Mouse (Mus musculus) hindbrain, embryonic 14.5 days (tissue): ENCODE data around the gene Sart3. TPM values are rescaled to one million over a fixed set of nuclear protein-coding genes. Genes with fewer than 3 reads are reported as not detected.

Source experiments
- ATAC-seq: fragments of 200-750 bp; cut with Nextera tagmentation; 2 replicates; pipeline ENCODE4 v1.8.0; 2017; ENCODE audit warnings: moderate number of reproducible peaks, mild to moderate bottlenecking, moderate TSS enrichment, moderate library complexity; ENCODE audit not compliant: low FRiP score
- DNase-seq: peaks from one replicate; pipeline ENCODE4 v3.0.0-alpha.2; 2015; ENCODE audit warnings: low spot score
- H3K27ac ChIP-seq: fragments of 300-500 bp; sonication (generic); 2 replicates; pipeline ENCODE4 v1.5.1; 2014; ENCODE audit warnings: mild to moderate bottlenecking, moderate library complexity
- H3K27me3 ChIP-seq: fragments of 300-500 bp; sonication (generic); 2 replicates; pipeline ENCODE4 v1.6.1; 2014; ENCODE audit warnings: mild to moderate bottlenecking, low read length, mixed read lengths; ENCODE audit not compliant: control insufficient read depth, insufficient read depth
- H3K36me3 ChIP-seq: fragments of 300-500 bp; sonication (generic); replicated peaks from 2 replicates; pipeline ENCODE4 v1.6.1; 2014; ENCODE audit not compliant: control insufficient read depth, insufficient read depth
- H3K4me1 ChIP-seq: fragments of 300-500 bp; sonication (generic); replicated peaks from 2 replicates; pipeline ENCODE4 v1.6.1; 2014; ENCODE audit warnings: antibody characterized with exemption, low read length, mixed read lengths; ENCODE audit not compliant: control insufficient read depth, insufficient read depth
- H3K4me2 ChIP-seq: fragments of 300-500 bp; sonication (generic); replicated peaks from 2 replicates; pipeline ENCODE4 v1.6.1; 2014; ENCODE audit warnings: mild to moderate bottlenecking, moderate library complexity
- H3K4me3 ChIP-seq: fragments of 300-500 bp; sonication (generic); replicated peaks from 2 replicates; pipeline ENCODE4 v1.5.1; 2014; ENCODE audit warnings: mild to moderate bottlenecking, low read length
- H3K9ac ChIP-seq: fragments of 300-500 bp; sonication (generic); 2 replicates; pipeline ENCODE4 v1.6.1; 2014
- H3K9me3 ChIP-seq: fragments of 300-500 bp; sonication (generic); 2 replicates; pipeline ENCODE4 v1.6.1; 2016; ENCODE audit warnings: low read length; ENCODE audit not compliant: control insufficient read depth
- WGBS: fragments of 180-500 bp; shearing (Covaris S2); extraction: QIAGEN DNeasy Blood & Tissue Kit; methylation state at CpG from one replicate; pipeline ENCODE4 v1.1.7; 2014; 5-methylcytosine and 5-hydroxymethylcytosine counted together
- polyA plus RNA-seq: library from polyadenylated mRNA; unstranded; fragments of >200 nt; fragmentation: Nextera tagmentation; extraction: Ambion mirVana; gene quantifications from 2 replicates; pipeline ENCODE4 v1.2.1, GENCODE M21; 2014

Gene Sart3
- polyA plus RNA-seq, 1 experiment from 2014 or later, result 33.0 TPM

DNA sequence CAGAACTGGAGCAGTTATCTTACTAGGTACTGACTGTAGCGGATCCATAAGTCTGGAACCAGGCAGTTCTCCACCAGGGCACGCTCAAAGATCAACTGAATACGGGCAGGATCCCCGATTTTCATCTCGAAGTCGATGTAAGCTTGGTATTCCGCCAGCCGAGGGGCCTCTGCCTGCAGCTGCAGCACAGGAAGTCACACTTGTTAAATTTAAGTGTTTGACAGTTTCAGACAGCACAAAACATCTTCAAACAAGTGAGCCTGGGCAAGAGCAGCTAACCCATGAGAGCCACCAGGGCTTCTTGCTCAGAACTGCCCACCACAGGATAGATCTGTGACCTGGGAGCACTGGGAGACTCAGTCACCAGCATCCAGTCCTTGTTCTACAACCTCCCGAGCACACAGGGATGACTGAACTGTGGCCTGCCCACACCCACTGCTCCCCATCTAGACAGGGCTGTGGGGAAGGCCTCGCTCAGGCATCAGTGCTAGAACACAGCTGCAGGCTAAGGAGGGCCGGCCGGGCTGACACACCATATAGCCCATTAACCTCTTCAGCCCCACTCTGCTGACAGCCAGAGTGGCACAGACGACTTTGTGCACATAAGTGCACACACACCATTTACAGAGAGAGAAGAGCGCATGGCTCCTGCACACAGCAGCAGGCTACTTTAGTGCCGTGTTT is 16.8 kb downstream of the Sart3 start:
- Histone ChIP-seq H3K27me3 (no peaks in the 10 kb centered on the region), H3K36me3 (peaks cover 96% of the 10 kb centered on the region), H3K9ac (no peak overlapping the region), H3K4me3 (no peak overlapping the region), H3K4me2 (no peak overlapping the region), H3K4me1 (no peaks in the 10 kb centered on the region), H3K9me3 (no peaks in the 10 kb centered on the region), H3K27ac (no peak overlapping the region)
- no peak for ATAC-seq
- WGBS, result 89% methylated on average over 15 of the region's 15 CpGs
- no peak for DNase-seq

DNA sequence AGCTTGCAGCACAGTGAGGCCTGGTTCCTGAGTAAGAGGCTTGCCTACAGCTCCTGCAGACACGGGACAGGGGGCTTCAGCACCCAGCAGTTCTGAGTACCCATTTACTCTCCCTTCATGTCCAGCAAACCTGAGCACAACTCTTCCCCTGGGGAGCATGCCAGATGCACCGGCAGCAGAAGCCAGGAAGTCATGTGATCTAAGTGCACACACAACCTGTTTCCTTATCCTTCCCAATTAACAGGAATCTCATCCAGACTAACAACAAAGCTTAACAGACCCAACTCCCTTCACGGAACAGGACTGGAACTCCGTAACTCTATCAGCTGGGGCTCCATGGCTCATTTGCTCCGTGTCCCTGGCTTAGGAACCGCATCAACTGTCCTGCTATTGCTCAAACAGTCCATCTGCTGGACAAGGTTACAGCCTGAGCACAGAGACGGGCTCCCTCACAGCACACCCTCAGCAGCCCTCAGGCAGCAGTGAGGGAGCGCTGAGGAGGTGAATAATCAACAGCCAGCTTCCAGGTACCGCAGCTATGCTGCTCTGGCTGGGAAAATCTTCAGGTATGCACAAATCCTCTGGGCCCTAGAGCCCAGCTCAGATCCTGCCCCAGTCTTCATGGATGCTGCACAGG is 20.7 kb downstream of the Sart3 start:
- Histone ChIP-seq H3K4me2 (no peak overlapping the region), H3K27me3 (no peaks in the 10 kb centered on the region)
- WGBS, result 93% methylated on average over 9 of the region's 9 CpGs

DNA sequence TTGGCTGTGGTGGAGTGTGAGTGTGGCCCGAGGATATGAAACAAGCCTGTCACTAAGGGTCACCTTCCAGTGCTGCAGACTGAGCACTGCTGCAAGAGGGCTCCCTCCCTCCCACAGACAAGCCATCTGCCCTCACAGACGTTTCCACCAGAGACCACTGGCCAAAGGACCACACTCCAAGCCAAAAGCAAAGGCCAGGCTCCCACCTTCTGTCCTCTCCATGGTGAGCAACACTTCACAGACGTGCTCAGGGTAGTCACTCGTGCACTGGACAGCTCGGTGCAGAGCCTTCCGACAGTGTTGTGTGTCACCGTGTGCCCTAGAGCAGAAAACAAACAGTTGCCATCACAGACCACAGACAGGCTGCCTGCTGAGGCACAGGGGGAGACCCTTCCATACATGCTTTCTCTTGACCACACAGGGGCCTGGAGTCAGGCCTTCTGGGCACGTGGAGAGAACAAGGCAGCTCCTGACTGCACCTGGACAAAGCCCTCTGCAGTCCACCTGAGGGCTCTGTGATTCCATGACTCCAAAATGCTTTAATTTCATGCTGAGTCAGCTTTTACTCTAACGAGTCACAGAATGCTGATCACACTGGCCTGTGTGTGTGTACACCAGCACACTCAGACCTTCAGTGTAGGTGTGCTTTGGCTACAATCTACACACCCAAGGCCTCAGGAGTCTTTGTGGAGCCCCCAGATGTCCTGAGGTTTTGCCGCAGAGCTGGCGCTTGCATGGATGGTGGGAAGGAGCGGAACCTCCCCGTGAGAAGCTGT is 23.6 kb downstream of the Sart3 start:
- no peak overlapping the region for H3K27ac ChIP-seq
- 95% methylated on average over 13 of the region's 13 CpGs for WGBS
- DNase-seq, result no peak
- H3K9me3 ChIP-seq, result no peaks in the 10 kb centered on the region
- no peaks in the 10 kb centered on the region for H3K4me1 ChIP-seq
- no peaks in the 10 kb centered on the region for H3K27me3 ChIP-seq
- ATAC-seq, result no peak
- H3K4me3 ChIP-seq, result no peak overlapping the region
- H3K36me3 ChIP-seq, result peaks cover 100% of the 10 kb centered on the region
- no peak overlapping the region for H3K9ac ChIP-seq
- H3K4me2 ChIP-seq, result no peak overlapping the region

More for the DNA sequence above, 20.7 kb downstream of the Sart3 start:
- H3K9ac ChIP-seq, result no peak overlapping the region
- H3K4me3 ChIP-seq, result no peak overlapping the region
- H3K9me3 ChIP-seq, result no peaks in the 10 kb centered on the region
- DNase-seq, result no peak
- no peak for ATAC-seq
- peaks cover 96% of the 10 kb centered on the region for H3K36me3 ChIP-seq
- H3K27ac ChIP-seq, result no peak overlapping the region
- H3K4me1 ChIP-seq, result no peaks in the 10 kb centered on the region

DNA sequence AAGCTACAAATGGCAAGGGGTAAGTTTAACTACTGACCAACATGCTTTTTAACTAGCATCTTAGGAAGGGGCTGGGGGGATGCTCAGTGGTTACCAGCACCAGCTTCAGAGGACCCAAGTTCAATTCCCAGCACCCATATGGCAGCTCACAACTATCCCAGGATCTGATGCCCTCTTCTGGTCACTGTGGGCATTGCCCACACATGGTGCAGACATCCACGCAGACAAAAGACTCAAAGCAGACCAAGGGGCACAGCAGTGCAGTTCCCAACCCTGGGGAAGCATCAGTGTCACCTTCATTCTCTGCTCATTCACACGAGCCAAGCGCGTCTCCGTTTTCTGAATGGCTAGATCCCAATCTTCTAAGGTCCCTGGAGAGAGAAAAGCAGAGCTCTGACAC is 24.7 kb downstream of the Sart3 start:
- Histone ChIP-seq H3K4me3 (no peak overlapping the region), H3K4me2 (no peak overlapping the region), H3K36me3 (peaks cover 100% of the 10 kb centered on the region), H3K9ac (no peak overlapping the region), H3K4me1 (no peaks in the 10 kb centered on the region), H3K27ac (no peak overlapping the region), H3K9me3 (no peaks in the 10 kb centered on the region), H3K27me3 (no peaks in the 10 kb centered on the region)
- WGBS, result 96% methylated on average over 5 of the region's 5 CpGs
- ATAC-seq (no peak), DNase-seq (no peak)

DNA sequence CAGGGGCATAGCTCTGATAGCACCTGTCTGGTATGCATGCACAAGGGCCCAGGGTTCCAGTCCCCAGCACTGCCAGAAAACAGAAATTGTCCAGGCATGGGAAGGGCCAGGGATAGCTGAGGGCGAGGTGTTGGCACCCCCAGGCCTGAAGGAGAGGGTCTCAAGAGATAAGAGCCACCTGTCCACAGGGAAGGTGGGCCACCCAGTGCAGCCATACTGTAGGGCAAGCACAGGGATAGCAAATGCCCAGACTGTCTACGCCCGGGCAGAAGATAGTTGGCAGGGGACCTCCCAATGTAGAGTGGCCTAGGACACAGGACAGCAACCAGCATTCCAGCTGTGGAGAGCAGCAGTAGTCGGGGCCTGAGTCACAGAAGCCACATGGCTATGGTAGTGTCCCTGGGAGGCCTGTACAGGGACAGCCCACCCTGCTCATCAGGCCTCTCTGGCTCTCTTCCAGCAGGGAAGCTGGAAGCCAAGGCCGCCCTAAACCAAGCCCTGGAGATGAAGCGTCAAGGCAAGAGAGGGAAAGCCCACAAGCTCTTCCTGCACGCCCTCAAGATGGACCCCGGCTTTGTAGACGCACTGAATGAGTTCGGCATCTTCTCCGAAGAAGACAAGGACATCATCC is 34.6 kb downstream of the Sart3 start:
- Histone ChIP-seq H3K27ac (no peak overlapping the region), H3K4me2 (no peak overlapping the region), H3K4me1 (peaks cover 13% of the 10 kb centered on the region), H3K36me3 (peaks cover 50% of the 10 kb centered on the region), H3K9me3 (no peaks in the 10 kb centered on the region), H3K9ac (no peak overlapping the region), H3K4me3 (no peak overlapping the region), H3K27me3 (no peaks in the 10 kb centered on the region)
- no peak for DNase-seq
- 94% methylated on average over 11 of the region's 11 CpGs for WGBS
- ATAC-seq, result no peak

DNA sequence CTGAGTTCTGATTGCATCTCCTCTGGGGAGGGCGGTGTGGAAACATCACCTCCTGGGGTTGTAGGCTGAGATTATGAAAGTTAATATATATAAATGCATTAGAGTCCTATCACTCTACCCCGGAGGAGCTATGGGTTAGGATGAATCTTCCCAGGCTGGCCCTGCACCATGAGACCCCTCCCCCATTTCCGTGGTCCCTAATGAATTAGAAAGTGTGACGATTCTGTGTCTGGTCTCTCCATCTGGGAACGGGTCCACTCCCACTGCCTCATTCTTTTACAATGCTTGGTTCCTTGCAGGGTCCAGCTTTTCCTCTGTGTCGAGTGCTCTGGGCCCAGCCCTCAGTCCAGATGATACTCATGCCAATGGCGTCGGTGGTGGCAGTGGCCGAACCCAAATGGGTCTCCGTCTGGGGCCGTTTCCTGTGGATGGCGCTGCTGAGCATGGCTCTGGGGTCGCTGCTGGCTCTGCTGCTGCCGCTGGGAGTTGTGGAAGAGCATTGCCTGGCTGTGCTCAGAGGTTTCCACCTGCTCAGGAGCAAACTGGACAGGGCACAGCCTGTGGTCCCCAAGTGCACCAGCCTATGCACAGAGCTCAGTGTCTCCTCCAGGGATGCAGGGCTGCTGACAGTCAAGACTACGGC is 35.7 kb downstream of the Sart3 start:
- Histone ChIP-seq H3K4me2 (peak overlapping the region; percentile 64), H3K27ac (peak overlapping the region; percentile 97), H3K9me3 (no peaks in the 10 kb centered on the region), H3K4me3 (peak overlapping the region; percentile 53), H3K4me1 (peaks cover 13% of the 10 kb centered on the region), H3K9ac (peak overlapping the region; percentile 74), H3K27me3 (no peaks in the 10 kb centered on the region), H3K36me3 (peaks cover 40% of the 10 kb centered on the region)
- WGBS, result 44% methylated on average over 15 of the region's 15 CpGs
- DNase-seq (no peak), ATAC-seq (no peak)

DNA sequence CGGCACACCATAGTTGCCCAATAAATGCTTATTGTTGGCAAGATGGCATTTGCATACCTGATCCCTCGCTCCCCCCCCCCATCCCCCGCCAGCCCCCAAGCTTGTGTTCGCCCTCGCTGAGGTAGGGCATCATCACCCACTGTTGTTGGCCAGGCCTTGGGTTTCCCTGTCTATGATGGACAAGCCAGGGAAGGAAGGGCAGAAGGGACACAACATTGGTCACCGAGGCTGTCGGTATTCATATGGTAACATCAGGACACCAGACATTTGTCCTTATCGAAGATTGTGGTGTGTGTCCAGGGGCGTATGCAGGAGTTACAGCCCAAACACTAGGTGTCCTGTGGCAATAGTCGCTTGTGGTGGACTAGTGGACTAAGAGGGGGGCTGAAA is 36.2 kb downstream of the Sart3 start:
- Histone ChIP-seq H3K9ac (peak overlapping the region; percentile 74), H3K4me3 (peak overlapping the region; percentile 53), H3K36me3 (peaks cover 34% of the 10 kb centered on the region), H3K4me1 (peaks cover 13% of the 10 kb centered on the region), H3K9me3 (no peaks in the 10 kb centered on the region), H3K27me3 (no peaks in the 10 kb centered on the region), H3K4me2 (peak overlapping the region; percentile 64), H3K27ac (peak overlapping the region; percentile 97)
- DNase-seq (no peak), ATAC-seq (no peak; the same call in 1 of the 2 replicates)
- WGBS, result 4% methylated on average over 10 of the region's 10 CpGs

DNA sequence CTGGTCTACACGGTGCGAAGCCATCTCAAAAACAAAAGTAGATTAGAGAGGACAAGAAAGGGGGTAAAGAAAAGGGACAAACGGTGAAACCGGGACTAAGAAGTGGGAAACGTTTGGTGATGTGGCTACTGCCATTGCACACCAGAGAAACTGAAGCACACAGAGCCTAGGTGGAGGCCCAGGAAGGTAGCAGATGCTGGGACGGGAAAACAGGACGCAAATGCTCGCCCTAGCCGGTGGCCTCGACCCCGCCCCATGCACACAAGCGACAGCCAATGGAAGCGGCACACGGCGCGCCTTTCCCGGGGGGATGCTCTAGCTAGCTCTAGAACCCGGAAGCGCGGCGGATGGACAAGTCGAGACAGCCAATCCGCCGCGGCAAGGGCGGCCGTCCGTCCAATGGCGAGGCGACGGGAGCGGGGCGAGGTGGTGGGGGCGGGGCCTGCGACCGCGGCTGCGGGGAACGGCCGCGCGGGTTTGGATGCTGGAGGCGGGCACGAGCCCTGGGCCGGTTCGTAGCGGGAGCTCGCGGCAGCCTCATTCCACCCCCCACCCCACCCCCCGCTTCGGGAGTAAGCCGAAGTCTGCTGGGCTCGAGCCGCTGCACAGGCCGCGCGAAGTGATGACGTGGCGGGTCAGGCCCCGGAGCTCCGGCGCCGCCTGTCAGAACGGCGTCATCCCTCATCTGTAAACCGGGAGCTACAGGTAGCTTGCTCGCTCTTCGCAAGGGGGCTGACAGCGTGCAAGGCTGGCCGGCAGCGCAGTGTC is 36.8 kb downstream of the Sart3 start, which contains the start of gene Ficd:
TSS of gene Ficd (plus strand) at position 459 of the 768 bp plus-strand sequence.
- peak within 1 kb of the TSS; percentile 64 for H3K4me2 ChIP-seq
- no peaks in the 10 kb centered on the region for H3K27me3 ChIP-seq
- H3K4me1 ChIP-seq, result peaks cover 18% of the 10 kb centered on the region
- peak within 1 kb of the TSS; percentile 97 for H3K27ac ChIP-seq
- H3K36me3 ChIP-seq, result peaks cover 29% of the 10 kb centered on the region
- ATAC-seq (peak; percentile 96), DNase-seq (peak; percentile 99)
- 1% methylated on average over 56 of the region's 71 CpGs for WGBS
- peak within 1 kb of the TSS; percentile 74 for H3K9ac ChIP-seq
- peak within 1 kb of the TSS; percentile 53 for H3K4me3 ChIP-seq
- no peaks in the 10 kb centered on the region for H3K9me3 ChIP-seq
